Mouse (Mus musculus): ENCODE measurements around the gene Cxcr5.

Cxcr5 gene

GRCm38 (mm10) chr9:44479628-44480428, 81.8 kb downstream of the Cxcr5 start:
- DNase-seq (ENCODE audit: low spot score), result peak; percentile 93

- peak; percentile 85 for DNase-seq (ENCODE audit: low spot score)
Measured at GRCm38 (mm10) chr9:44478959-44479605, 82.6 kb downstream of the Cxcr5 start.

DNA sequence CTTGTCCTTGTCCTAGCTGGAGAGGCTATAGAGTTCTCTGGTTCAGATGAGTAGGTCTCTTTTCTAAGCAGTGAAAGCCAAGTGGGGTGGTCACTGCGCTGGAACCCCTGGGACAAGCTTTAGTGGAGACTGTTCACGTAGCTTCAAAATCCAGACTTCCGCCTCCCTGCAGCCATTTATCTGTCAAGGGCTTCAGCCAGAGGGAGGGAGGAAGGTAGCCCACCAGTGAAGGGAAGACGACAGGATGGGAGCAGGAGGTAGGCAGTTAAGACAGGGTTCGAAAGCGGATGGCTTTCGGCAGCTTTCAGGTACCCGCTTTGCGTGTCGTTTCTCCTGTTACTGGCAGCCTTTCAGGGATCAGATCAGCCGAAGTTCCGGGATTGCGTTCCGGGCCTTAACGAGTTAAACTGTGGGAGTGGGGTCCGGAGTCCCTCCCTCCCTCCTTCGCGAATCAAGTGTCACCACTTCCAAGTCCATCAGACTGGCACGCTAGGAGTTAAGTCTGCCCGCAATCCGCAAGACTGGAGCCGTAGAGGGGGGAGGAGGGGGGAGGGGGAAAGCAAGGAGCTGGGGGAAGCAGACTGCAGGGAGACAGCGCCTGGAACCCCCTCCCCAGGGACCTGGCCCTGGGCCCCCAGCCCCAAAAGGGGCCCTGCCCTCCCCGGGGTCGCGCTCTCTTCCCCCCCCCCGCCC, 83.3 kb downstream of the Cxcr5 start:
- DNase-seq (ENCODE audit: low spot score), result peak; percentile 79

DNA sequence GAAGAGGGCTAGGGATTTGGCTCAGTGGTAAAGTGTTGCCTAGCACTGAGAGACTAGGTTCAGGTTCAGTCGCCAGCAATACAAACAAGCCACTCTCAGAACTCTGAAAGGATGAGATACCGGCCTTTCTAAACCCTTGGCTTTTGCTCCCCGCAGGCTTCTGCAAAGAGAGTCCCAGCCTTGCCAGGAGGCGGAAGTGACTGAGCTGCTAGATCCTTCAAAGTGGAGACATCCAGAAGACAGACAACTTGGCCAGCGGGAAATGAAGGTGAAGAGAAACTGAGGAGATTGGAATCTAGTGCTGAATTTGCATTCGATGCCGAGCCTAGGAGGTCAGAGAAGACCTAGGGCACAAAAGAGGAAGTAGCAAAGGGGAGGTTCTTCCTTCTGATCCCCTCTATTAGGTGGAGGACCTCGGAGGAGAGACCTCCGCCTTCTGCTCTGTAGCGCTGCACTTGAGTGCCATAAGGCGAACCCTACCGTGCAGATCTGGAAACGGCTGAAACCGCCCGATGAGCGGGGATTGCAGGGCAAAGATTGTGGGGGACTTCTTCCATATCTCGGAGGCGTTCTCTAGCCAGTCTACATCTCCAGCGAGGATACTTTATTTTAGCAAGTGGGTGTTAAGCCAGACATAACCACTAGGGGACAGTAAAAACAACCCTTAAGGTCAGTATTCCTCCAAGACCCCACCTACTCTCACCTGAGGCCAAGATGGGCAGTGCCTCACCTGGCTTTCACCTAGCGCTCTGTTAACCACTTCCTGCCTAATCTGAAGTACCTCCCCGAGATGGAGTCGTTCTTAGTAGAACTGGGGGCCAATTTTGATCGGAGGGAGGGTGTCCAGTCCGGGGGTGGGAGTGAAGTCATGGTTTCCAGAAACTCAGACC, 84.1 kb downstream of the Cxcr5 start:
- DNase-seq (ENCODE audit: low spot score), result peak; percentile 89

- DNase-seq (ENCODE audit: low spot score), result no peak
Measured at GRCm38 (mm10) chr9:44475936-44476335, 85.7 kb downstream of the Cxcr5 start.

GRCm38 (mm10) chr9:44474327-44474726, 87.3 kb downstream of the Cxcr5 start:
- no peak for DNase-seq (ENCODE audit: low spot score)

- no peak for DNase-seq (ENCODE audit: low spot score)
Measured at GRCm38 (mm10) chr9:44473184-44473583, 88.5 kb downstream of the Cxcr5 start.

GRCm38 (mm10) chr9:44468800-44469199, 92.9 kb downstream of the Cxcr5 start:
- DNase-seq (ENCODE audit: low spot score), result no peak

DNA sequence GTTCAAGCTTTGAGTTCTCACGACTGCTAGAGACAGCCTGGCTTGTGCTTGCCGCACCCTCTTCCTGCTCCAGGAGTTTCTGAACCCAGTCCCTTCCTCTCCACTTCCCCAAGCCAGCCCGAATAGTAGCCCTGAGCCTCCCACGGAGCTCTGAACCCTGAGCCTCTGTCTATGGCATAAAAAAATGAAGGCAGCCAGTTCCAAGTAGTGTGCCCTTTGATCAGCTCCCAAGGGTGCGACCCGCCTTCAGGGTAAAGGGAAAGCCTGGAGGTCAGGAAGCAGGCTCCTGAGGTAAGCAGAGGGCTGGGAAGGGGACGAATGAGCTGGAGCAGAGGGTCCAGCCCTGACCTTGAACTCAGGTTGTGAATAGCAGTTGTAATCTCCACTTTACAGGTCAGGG, 93.5 kb downstream of the Cxcr5 start:
- DNase-seq (ENCODE audit: low spot score), result no peak

DNA sequence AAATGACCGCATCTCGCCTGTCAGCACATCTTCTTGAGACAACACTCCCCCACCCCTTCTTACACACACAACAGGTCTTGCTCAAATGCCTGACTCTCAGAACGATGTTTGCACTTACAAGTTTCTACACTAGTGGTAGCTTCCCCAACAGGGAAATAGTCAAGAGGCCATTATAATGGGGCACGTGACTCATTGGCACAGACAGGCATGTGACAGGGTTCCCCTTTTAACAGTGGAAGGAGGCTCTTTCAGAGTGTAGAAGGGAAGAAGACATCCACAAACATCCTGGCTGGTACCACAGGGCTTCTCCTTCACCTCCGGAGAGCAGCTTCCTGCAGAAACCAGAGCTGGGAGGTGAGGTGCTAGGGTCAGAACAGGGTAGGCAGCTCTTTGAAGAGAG, 99.7 kb downstream of the Cxcr5 start:
- DNase-seq (ENCODE audit: low spot score), result peak; percentile 64

All from lung, postnatal 25 days (tissue).